Comparison of ENCODE assay signal across 17 mouse cellular contexts in genomic region chr7:119066026-119066425, GRCm38 (mm10).
"Had no signal": no experiment of that assay in that cellular context is flagged by ENCODE, and none has a peak within 500 bp of the region (broad histone marks: within the 10 kb centered on the region; RNA-seq: fewer than 3 reads in every experiment).

No protein-coding gene starts in this region.

- H3K4me2 ChIP-seq: liver, embryonic 11.5 days; midbrain, embryonic 11.5 days had no signal

- H3K27ac ChIP-seq: kidney, postnatal 0 days; layer of hippocampus, adult 2 months; left cerebral cortex, adult 2 months; liver, embryonic 14.5 days; stomach, postnatal 0 days had no signal

- H3K4me3 ChIP-seq: layer of hippocampus, adult 2 months; left cerebral cortex, adult 2 months had no signal

- DNase-seq: kidney, adult 2 months; kidney, postnatal 25 days; layer of hippocampus, adult 9-11 months; layer of hippocampus, postnatal 36 days; lung, adult 18-20 months; lung, postnatal 4 days; midbrain, embryonic 14.5 days; thymus, adult 2 months; thymus, postnatal 14 days; thymus, postnatal 4 days had no signal

- H3K9ac ChIP-seq: liver, embryonic 14.5 days had no signal
